Mouse (Mus musculus) embryonic fibroblast, embryonic 13.5 days (primary cell): ENCODE data around the gene Mtf1.

Experiments
- CTCF ChIP-seq: IDR thresholded peaks from 2 replicates; pipeline ENCODE4 v1.5.1; 2011; ENCODE audit warnings: mild to moderate bottlenecking, control low read depth, low read length, moderate library complexity, borderline replicate concordance; ENCODE audit not compliant: insufficient read depth
- POLR2A ChIP-seq: IDR thresholded peaks from 2 replicates; pipeline ENCODE4 v1.6.1; 2011; ENCODE audit warnings: low read depth, mild to moderate bottlenecking, control low read depth, low read length, moderate library complexity

DNA sequence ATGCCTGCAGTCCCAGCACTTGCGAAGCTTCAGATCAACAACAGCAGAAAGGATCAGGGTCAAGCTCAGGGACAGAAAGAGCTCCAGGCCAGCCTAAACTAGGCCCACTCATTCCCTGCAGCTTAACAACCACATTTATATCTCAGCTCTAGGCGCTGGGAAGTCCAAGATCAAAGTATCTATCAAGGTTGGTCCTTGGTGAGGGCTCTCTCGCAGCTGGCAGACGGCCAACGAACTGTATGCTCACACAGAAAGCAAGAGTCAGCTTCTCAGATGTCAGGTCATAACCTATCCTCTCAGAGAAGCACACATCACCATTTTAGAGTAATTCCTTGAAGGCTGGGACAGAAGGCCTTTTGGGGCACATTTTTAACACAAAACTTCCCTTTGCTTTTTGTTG lies 56.5 kb downstream of the Mtf1 start:
- no peak for TF ChIP-seq CTCF
- no peak for TF ChIP-seq POLR2A
